Mouse (Mus musculus): ENCODE data around the gene Cnnm2. TPM values are rescaled to one million over a fixed set of nuclear protein-coding genes. Genes with fewer than 3 reads are reported as not detected.

The Cnnm2 gene
- total and polyA plus RNA-seq, 3 experiments, result 4.0 to 10.7 TPM; not detected in 1

GRCm38 (mm10) chr19:46900786-46901185, 139.4 kb downstream of the Cnnm2 start:
- Histone ChIP-seq H3K36me3 (ENCODE audit: control insufficient read depth in 1 of 2, insufficient read depth in 2 of 2, low read length in 2 of 2) (peaks cover 38 to 48% of the 10 kb centered on the region in 2 experiments), H3K9ac (ENCODE audit: control insufficient read depth, low read depth, low read length, poor library complexity, severe bottlenecking) (no peak overlapping the region)

GRCm38 (mm10) chr19:46901323-46901722, 139.9 kb downstream of the Cnnm2 start:
- Histone ChIP-seq H3K36me3 (ENCODE audit: control insufficient read depth in 1 of 2, insufficient read depth in 2 of 2, low read length in 2 of 2) (peaks cover 43 to 45% of the 10 kb centered on the region in 2 experiments), H3K4me1 (ENCODE audit: control insufficient read depth in 1 of 2, insufficient read depth in 2 of 2, low read length in 2 of 2) (peaks cover 26 to 36% of the 10 kb centered on the region in 2 experiments)

More at GRCm38 (mm10) chr19:46900786-46901185, 139.4 kb downstream of the Cnnm2 start:
- no peak for TF ChIP-seq POLR2AphosphoS2 (IDR thresholded peaks at IDR 0.05; ENCODE audit: low read length)
- TF ChIP-seq POLR2AphosphoS5 (IDR thresholded peaks at IDR 0.05; ENCODE audit: borderline replicate concordance, low read depth, low read length), result no peak
- TF ChIP-seq ZMIZ1 (IDR thresholded peaks at IDR 0.05; ENCODE audit: low read depth, low read length), result no peak
- TF ChIP-seq USF1 (IDR thresholded peaks at IDR 0.05; ENCODE audit: low read depth, low read length), result no peak
- no peak for TF ChIP-seq ELF1 (IDR thresholded peaks at IDR 0.05; ENCODE audit: low read depth, low read length)
- no peak for TF ChIP-seq USF2 (IDR thresholded peaks at IDR 0.05; ENCODE audit: borderline replicate concordance in 1 of 2, insufficient read depth in 1 of 2, low read depth in 1 of 2, low read length in 2 of 2)
- TF ChIP-seq ZNF384 (IDR thresholded peaks at IDR 0.05; ENCODE audit: low read depth, low read length), result no peak
- no peak for TF ChIP-seq POLR2A (IDR thresholded peaks at IDR 0.05; ENCODE audit: control insufficient read depth in 1 of 2, insufficient read depth in 1 of 2, low read depth in 1 of 2, low read length in 2 of 2, poor library complexity in 1 of 2)
- TF ChIP-seq ETS1 (IDR thresholded peaks at IDR 0.05; ENCODE audit: low read depth, low read length), result no peak
- no peak for TF ChIP-seq E2F4 (IDR thresholded peaks at IDR 0.05; ENCODE audit: borderline replicate concordance, low read depth, low read length)
- TF ChIP-seq GATA1 (IDR thresholded peaks at IDR 0.05; ENCODE audit: low read depth, low read length), result no peak
- no peak for TF ChIP-seq CHD1 (IDR thresholded peaks at IDR 0.05; ENCODE audit: low read depth, low read length)
- TF ChIP-seq SIN3A (IDR thresholded peaks at IDR 0.05; ENCODE audit: low read length), result no peak
- TF ChIP-seq TCF12 (IDR thresholded peaks at IDR 0.05; ENCODE audit: low read depth, low read length), result no peak
- no peak for TF ChIP-seq NRF1 (IDR thresholded peaks at IDR 0.05; ENCODE audit: insufficient read depth, low read depth, low read length, poor library complexity, severe bottlenecking)
- Histone ChIP-seq H3K27ac (ENCODE audit: control insufficient read depth, low read depth, low read length) (no peak overlapping the region), H3K4me3 (ENCODE audit: control insufficient read depth in 1 of 2, insufficient read depth in 1 of 2, low read depth in 2 of 2, low read length in 2 of 2) (no peak overlapping the region), H3K4me1 (ENCODE audit: control insufficient read depth in 1 of 2, insufficient read depth in 2 of 2, low read length in 2 of 2) (peaks cover 22 to 30% of the 10 kb centered on the region in 2 experiments), H3K79me2 (ENCODE audit: control insufficient read depth, insufficient read depth, low read length, poor library complexity) (peaks cover 2% of the 10 kb centered on the region), H3K27me3 (ENCODE audit: control insufficient read depth in 1 of 2, insufficient read depth in 2 of 2, low read length in 2 of 2) (no peaks in the 10 kb centered on the region), H3K9me3 (replicated peaks; ENCODE audit: insufficient read depth, low read length) (no peaks in the 10 kb centered on the region)
- no peak for DNase-seq (ENCODE audit: low read depth, low spot score)

More at GRCm38 (mm10) chr19:46901323-46901722, 139.9 kb downstream of the Cnnm2 start:
- no peaks in the 10 kb centered on the region for H3K9me3 ChIP-seq (replicated peaks; ENCODE audit: insufficient read depth, low read length)
- peaks cover 2% of the 10 kb centered on the region for H3K79me2 ChIP-seq (ENCODE audit: control insufficient read depth, insufficient read depth, low read length, poor library complexity)
- no peak overlapping the region for H3K4me3 ChIP-seq (ENCODE audit: control insufficient read depth in 1 of 2, insufficient read depth in 1 of 2, low read depth in 2 of 2, low read length in 2 of 2)
- H3K27ac ChIP-seq (ENCODE audit: control insufficient read depth, low read depth, low read length), result no peak overlapping the region
- H3K9ac ChIP-seq (ENCODE audit: control insufficient read depth, low read depth, low read length, poor library complexity, severe bottlenecking), result no peak overlapping the region
- H3K27me3 ChIP-seq (ENCODE audit: control insufficient read depth in 1 of 2, insufficient read depth in 2 of 2, low read length in 2 of 2), result no peaks in the 10 kb centered on the region
- TF ChIP-seq MXI1 (IDR thresholded peaks at IDR 0.05; ENCODE audit: low read depth, low read length) (no peak), TAL1 (IDR thresholded peaks at IDR 0.05; ENCODE audit: low read length) (no peak), RCOR1 (IDR thresholded peaks at IDR 0.05; ENCODE audit: low read depth, low read length) (no peak), NRF1 (IDR thresholded peaks at IDR 0.05; ENCODE audit: insufficient read depth, low read depth, low read length, poor library complexity, severe bottlenecking) (no peak), ZKSCAN1 (IDR thresholded peaks at IDR 0.05; ENCODE audit: low read depth, low read length) (no peak), JUND (IDR thresholded peaks at IDR 0.05; ENCODE audit: low read depth, low read length) (no peak), POLR2AphosphoS2 (IDR thresholded peaks at IDR 0.05; ENCODE audit: low read length) (no peak), UBTF (IDR thresholded peaks at IDR 0.05; ENCODE audit: borderline replicate concordance, insufficient read depth, low read depth, low read length) (no peak), MAFK (IDR thresholded peaks at IDR 0.05; ENCODE audit: borderline replicate concordance, low read depth, low read length) (no peak), ZMIZ1 (IDR thresholded peaks at IDR 0.05; ENCODE audit: low read depth, low read length) (no peak), ETS1 (IDR thresholded peaks at IDR 0.05; ENCODE audit: low read depth, low read length) (no peak)
- DNase-seq (ENCODE audit: low read depth, low spot score), result no peak
